Mouse (Mus musculus): ENCODE measurements around the gene Ap1b1. TPM values are rescaled to one million over a fixed set of nuclear protein-coding genes. Genes with fewer than 3 reads are reported as not detected.

Gene Ap1b1
- polyA plus RNA-seq, 1 experiment, result 185 TPM

DNA sequence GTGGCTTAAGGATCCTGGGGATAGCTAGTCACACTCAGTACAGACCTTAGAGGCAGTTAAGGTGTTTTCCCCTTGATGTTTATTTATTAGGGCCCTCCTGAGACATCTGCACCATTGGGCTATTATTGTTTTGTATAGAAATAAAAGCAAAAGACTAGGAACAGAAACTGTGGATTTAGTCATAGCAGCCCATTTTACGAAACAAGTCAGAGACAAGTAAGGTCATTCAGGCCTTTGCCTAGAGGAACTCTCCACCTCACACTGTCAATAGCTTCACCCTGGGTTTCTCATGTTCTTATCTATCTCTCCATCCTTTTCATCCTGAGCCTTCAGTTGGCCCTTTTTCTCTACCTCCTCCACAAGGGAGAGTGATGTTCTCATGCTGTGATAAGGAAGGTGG is 38.5 kb downstream of the Ap1b1 start:
- Histone ChIP-seq H3K4me3 (ENCODE audit: insufficient read depth, low read length) (no peak overlapping the region), H3K4me1 (ENCODE audit: control insufficient read depth, insufficient read depth, low read length) (peaks cover 9% of the 10 kb centered on the region), H3K27ac (ENCODE audit: insufficient read depth, low read depth, low read length) (no peak overlapping the region)
- TF ChIP-seq POLR2A (IDR thresholded peaks at IDR 0.05; ENCODE audit: borderline replicate concordance, low read depth, low read length) (no peak), CTCF (IDR thresholded peaks at IDR 0.05; ENCODE audit: low read depth, low read length) (no peak)

DNA sequence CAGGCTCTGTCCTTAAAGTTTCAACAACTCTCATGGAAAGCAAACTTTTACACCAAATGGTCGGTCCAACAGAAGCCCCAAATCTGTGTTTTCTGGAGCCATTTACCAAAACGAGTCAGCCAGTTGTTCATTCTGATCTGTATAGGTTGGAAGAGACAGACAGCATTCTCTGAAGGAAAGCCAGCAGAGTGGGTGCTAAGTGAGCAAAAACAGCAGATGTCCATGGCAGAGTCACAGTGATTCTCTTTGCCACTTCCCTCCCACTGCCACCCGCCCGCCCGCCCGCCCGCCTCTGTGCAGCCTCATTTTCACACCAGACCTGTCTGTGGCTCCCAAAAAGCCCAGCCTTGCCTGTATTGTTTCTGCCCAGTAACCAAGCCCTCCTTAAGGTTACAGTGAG is 41.6 kb downstream of the Ap1b1 start:
- TF ChIP-seq CTCF (IDR thresholded peaks at IDR 0.05; ENCODE audit: low read depth, low read length), result no peak
- TF ChIP-seq POLR2A (IDR thresholded peaks at IDR 0.05; ENCODE audit: borderline replicate concordance, low read depth, low read length), result no peak
- no peak overlapping the region for H3K4me3 ChIP-seq (ENCODE audit: insufficient read depth, low read length)
- H3K27ac ChIP-seq (ENCODE audit: insufficient read depth, low read depth, low read length), result no peak overlapping the region
- peaks cover 6% of the 10 kb centered on the region for H3K4me1 ChIP-seq (ENCODE audit: control insufficient read depth, insufficient read depth, low read length)

- TF ChIP-seq POLR2A (IDR thresholded peaks at IDR 0.05; ENCODE audit: borderline replicate concordance, low read depth, low read length), result no peak
- Histone ChIP-seq H3K27ac (ENCODE audit: insufficient read depth, low read depth, low read length) (no peak overlapping the region), H3K4me3 (ENCODE audit: insufficient read depth, low read length) (no peak overlapping the region), H3K4me1 (ENCODE audit: control insufficient read depth, insufficient read depth, low read length) (no peaks in the 10 kb centered on the region)
These were observed 46.1 kb downstream of the Ap1b1 start for GRCm38 (mm10) chr11:5032706-5033105.

- Histone ChIP-seq H3K4me1 (ENCODE audit: control insufficient read depth, insufficient read depth, low read length) (no peaks in the 10 kb centered on the region), H3K4me3 (ENCODE audit: insufficient read depth, low read length) (no peak overlapping the region)
- TF ChIP-seq CTCF (IDR thresholded peaks at IDR 0.05; ENCODE audit: low read depth, low read length) (no peak), POLR2A (IDR thresholded peaks at IDR 0.05; ENCODE audit: borderline replicate concordance, low read depth, low read length) (no peak)
These were observed 46.5 kb downstream of the Ap1b1 start for GRCm38 (mm10) chr11:5033136-5033535.

GRCm38 (mm10) chr11:5035421-5035820 is 48.8 kb downstream of the Ap1b1 start:
- TF ChIP-seq CTCF (IDR thresholded peaks at IDR 0.05; ENCODE audit: low read depth, low read length), result no peak
- TF ChIP-seq POLR2A (IDR thresholded peaks at IDR 0.05; ENCODE audit: borderline replicate concordance, low read depth, low read length), result no peak
- H3K4me3 ChIP-seq (ENCODE audit: insufficient read depth, low read length), result no peak overlapping the region
- H3K27ac ChIP-seq (ENCODE audit: insufficient read depth, low read depth, low read length), result no peak overlapping the region
- no peaks in the 10 kb centered on the region for H3K4me1 ChIP-seq (ENCODE audit: control insufficient read depth, insufficient read depth, low read length)

More at GRCm38 (mm10) chr11:5033136-5033535, 46.5 kb downstream of the Ap1b1 start:
- H3K27ac ChIP-seq (ENCODE audit: insufficient read depth, low read depth, low read length), result no peak overlapping the region

GRCm38 (mm10) chr11:5037146-5037854 is 50.7 kb downstream of the Ap1b1 start:
- no peak for TF ChIP-seq CTCF (IDR thresholded peaks at IDR 0.05; ENCODE audit: low read depth, low read length)
- TF ChIP-seq POLR2A (IDR thresholded peaks at IDR 0.05; ENCODE audit: borderline replicate concordance, low read depth, low read length), result no peak
- no peaks in the 10 kb centered on the region for H3K4me1 ChIP-seq (ENCODE audit: control insufficient read depth, insufficient read depth, low read length)

GRCm38 (mm10) chr11:5040585-5040984 is 54.0 kb downstream of the Ap1b1 start:
- no peak for TF ChIP-seq POLR2A (IDR thresholded peaks at IDR 0.05; ENCODE audit: borderline replicate concordance, low read depth, low read length)
- TF ChIP-seq CTCF (IDR thresholded peaks at IDR 0.05; ENCODE audit: low read depth, low read length), result no peak
- no peaks in the 10 kb centered on the region for H3K4me1 ChIP-seq (ENCODE audit: control insufficient read depth, insufficient read depth, low read length)
- H3K27ac ChIP-seq (ENCODE audit: insufficient read depth, low read depth, low read length), result no peak overlapping the region
- no peak overlapping the region for H3K4me3 ChIP-seq (ENCODE audit: insufficient read depth, low read length)

More at GRCm38 (mm10) chr11:5037146-5037854, 50.7 kb downstream of the Ap1b1 start:
- Histone ChIP-seq H3K27ac (ENCODE audit: insufficient read depth, low read depth, low read length) (no peak overlapping the region), H3K4me3 (ENCODE audit: insufficient read depth, low read length) (no peak overlapping the region)

GRCm38 (mm10) chr11:5041144-5041780 is 54.6 kb downstream of the Ap1b1 start:
- 0 out of 2 replicates have a peak, but pooled peaks cover 2% of the 10 kb centered on the region for H3K4me1 ChIP-seq (ENCODE audit: control insufficient read depth, insufficient read depth, low read length)
- no peak overlapping the region for H3K4me3 ChIP-seq (ENCODE audit: insufficient read depth, low read length)
- no peak for TF ChIP-seq POLR2A (IDR thresholded peaks at IDR 0.05; ENCODE audit: borderline replicate concordance, low read depth, low read length)
- H3K27ac ChIP-seq (ENCODE audit: insufficient read depth, low read depth, low read length), result no peak overlapping the region

GRCm38 (mm10) chr11:5042645-5043381 is 56.2 kb downstream of the Ap1b1 start:
- Histone ChIP-seq H3K4me1 (ENCODE audit: control insufficient read depth, insufficient read depth, low read length) (0 out of 2 replicates have a peak, but pooled peaks cover 2% of the 10 kb centered on the region), H3K4me3 (ENCODE audit: insufficient read depth, low read length) (no peak overlapping the region), H3K27ac (ENCODE audit: insufficient read depth, low read depth, low read length) (no peak overlapping the region)
- TF ChIP-seq CTCF (IDR thresholded peaks at IDR 0.05; ENCODE audit: low read depth, low read length), result no peak
- TF ChIP-seq POLR2A (IDR thresholded peaks at IDR 0.05; ENCODE audit: borderline replicate concordance, low read depth, low read length), result no peak

All from bone marrow macrophage, adult 2 months (primary cell).